Mouse (Mus musculus) heart, embryonic 14.5 days (tissue): ENCODE measurements around the gene Pik3c2g. TPM values are rescaled to one million over a fixed set of nuclear protein-coding genes. Genes with fewer than 3 reads are reported as not detected.

Experiments
- ATAC-seq: fragments of 200-750 bp; cut with Nextera tagmentation; 2 replicates; pipeline ENCODE4 v1.8.0; 2017; ENCODE audit warnings: low read depth, moderate TSS enrichment; ENCODE audit not compliant: insufficient number of reproducible peaks, insufficient read depth, low FRiP score
- H3K27ac ChIP-seq, 2 experiments: fragments of 200-500 bp in 1 of 2; fragments of 300-500 bp in 1 of 2; sonication (generic) in 1 of 2; replicated peaks in 1 of 2; 2 replicates each; pipeline ENCODE4 v1.5.1; 2012 to 2014; ENCODE audit warnings: low read depth in 2 of 2, low read length in 2 of 2, control low read depth in 1 of 2, mild to moderate bottlenecking in 1 of 2, mixed read lengths in 1 of 2; ENCODE audit not compliant: control insufficient read depth in 1 of 2, insufficient read depth in 1 of 2
- H3K27me3 ChIP-seq: fragments of 300-500 bp; sonication (generic); 2 replicates; pipeline ENCODE4 v1.6.1; 2014; ENCODE audit warnings: mild to moderate bottlenecking, low read length, control low read depth; ENCODE audit not compliant: control insufficient read depth, insufficient read depth
- H3K36me3 ChIP-seq: fragments of 300-500 bp; sonication (generic); 2 replicates; pipeline ENCODE4 v1.6.1; 2014; ENCODE audit warnings: mild to moderate bottlenecking, control low read depth, low read length, mixed read lengths; ENCODE audit not compliant: control insufficient read depth, insufficient read depth
- H3K4me1 ChIP-seq, 2 experiments: fragments of 200-500 bp in 1 of 2; fragments of 300-500 bp in 1 of 2; sonication (generic) in 1 of 2; 2 replicates each; pipeline ENCODE4 v1.6.1; 2012 to 2014; ENCODE audit warnings: low read length in 2 of 2, control low read depth in 1 of 2, mixed read lengths in 1 of 2; ENCODE audit not compliant: control insufficient read depth in 2 of 2, insufficient read depth in 2 of 2
- H3K4me2 ChIP-seq: fragments of 300-500 bp; sonication (generic); 2 replicates; pipeline ENCODE4 v1.6.1; 2014; ENCODE audit warnings: mild to moderate bottlenecking, low read length
- H3K4me3 ChIP-seq, 2 experiments: fragments of 200-500 bp in 1 of 2; fragments of 300-500 bp in 1 of 2; sonication (generic) in 1 of 2; 2 replicates each; pipeline ENCODE4 v1.5.1; 2012 to 2014; ENCODE audit warnings: low read length in 2 of 2, mild to moderate bottlenecking in 2 of 2, control low read depth in 1 of 2, low read depth in 1 of 2, moderate library complexity in 1 of 2; ENCODE audit not compliant: control insufficient read depth in 1 of 2, insufficient read depth in 1 of 2
- H3K9ac ChIP-seq: fragments of 300-500 bp; sonication (generic); 2 replicates; pipeline ENCODE4 v1.6.1; 2014; ENCODE audit warnings: mild to moderate bottlenecking, low read length
- H3K9me3 ChIP-seq: fragments of 300-500 bp; sonication (generic); 2 replicates; pipeline ENCODE4 v1.6.1; 2016; ENCODE audit warnings: low read length, control low read depth; ENCODE audit not compliant: control insufficient read depth
- WGBS: fragments of 180-500 bp; shearing (Covaris S2); extraction: QIAGEN DNeasy Blood & Tissue Kit; methylation state at CpG from one replicate; pipeline ENCODE4 v1.1.7; 2014; 5-methylcytosine and 5-hydroxymethylcytosine counted together
- polyA plus RNA-seq: library from polyadenylated mRNA; unstranded; fragments of >200 nt; fragmentation: Nextera tagmentation; extraction: Ambion mirVana; gene quantifications from 2 replicates; pipeline ENCODE4 v1.2.1, GENCODE M21; 2014

The Pik3c2g gene
- polyA plus RNA-seq, 1 experiment from 2014 or later: 0.18 TPM

DNA sequence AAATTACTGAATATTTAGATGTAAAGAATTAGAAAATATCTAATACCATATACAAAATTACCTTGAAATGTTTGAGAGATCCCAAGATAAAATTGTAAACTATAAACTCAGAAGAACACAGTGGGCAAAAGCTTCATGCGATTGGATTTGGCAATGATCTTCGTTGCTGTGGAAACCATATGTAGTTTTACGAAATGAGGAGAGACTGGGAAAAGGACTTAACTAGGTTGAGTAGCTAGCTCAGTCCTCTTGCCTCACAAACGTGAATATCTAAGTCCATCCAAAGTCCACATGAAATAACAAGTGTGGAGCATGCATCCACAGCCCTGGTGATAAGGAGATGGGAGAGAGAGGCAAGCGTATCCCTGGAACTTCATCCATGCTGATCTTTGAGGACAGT is 387.6 kb downstream of the Pik3c2g start:
- Histone ChIP-seq H3K9ac (no peak overlapping the region), H3K9me3 (no peaks in the 10 kb centered on the region), H3K27ac (no peak overlapping the region), H3K36me3 (no peaks in the 10 kb centered on the region), H3K4me2 (no peak overlapping the region), H3K4me1 (no peaks in the 10 kb centered on the region), H3K4me3 (no peak overlapping the region), H3K27me3 (no peaks in the 10 kb centered on the region)
- 83% methylated on average over 5 of the region's 5 CpGs for WGBS
- no peak for ATAC-seq

DNA sequence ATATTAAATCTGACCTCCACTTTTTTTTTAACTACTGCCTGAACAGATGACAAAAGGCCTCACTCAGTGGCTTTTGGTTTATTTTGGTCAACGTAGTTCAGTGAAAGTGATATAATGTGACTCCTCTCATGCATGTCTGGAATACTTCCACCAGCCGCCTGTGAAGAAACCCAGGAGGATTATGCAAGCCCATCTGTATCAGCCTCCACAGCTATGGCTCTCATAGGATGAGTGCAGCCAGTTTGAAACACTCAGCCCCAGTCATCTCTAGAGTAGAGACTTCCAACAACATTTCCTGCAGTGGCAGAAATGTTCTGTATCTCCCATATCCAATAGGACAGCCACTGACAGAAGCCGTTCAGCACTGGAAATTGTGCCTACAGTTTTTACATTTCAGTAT is 391.1 kb downstream of the Pik3c2g start:
- H3K27me3 ChIP-seq: no peaks in the 10 kb centered on the region
- 33% methylated on average over 3 of the region's 3 CpGs for WGBS
- H3K4me1 ChIP-seq: no peaks in the 10 kb centered on the region
- no peak for ATAC-seq
- H3K27ac ChIP-seq: no peak overlapping the region
- no peak overlapping the region for H3K4me3 ChIP-seq
- H3K9me3 ChIP-seq: no peaks in the 10 kb centered on the region
- H3K36me3 ChIP-seq: no peaks in the 10 kb centered on the region
- H3K9ac ChIP-seq: no peak overlapping the region
- no peak overlapping the region for H3K4me2 ChIP-seq

DNA sequence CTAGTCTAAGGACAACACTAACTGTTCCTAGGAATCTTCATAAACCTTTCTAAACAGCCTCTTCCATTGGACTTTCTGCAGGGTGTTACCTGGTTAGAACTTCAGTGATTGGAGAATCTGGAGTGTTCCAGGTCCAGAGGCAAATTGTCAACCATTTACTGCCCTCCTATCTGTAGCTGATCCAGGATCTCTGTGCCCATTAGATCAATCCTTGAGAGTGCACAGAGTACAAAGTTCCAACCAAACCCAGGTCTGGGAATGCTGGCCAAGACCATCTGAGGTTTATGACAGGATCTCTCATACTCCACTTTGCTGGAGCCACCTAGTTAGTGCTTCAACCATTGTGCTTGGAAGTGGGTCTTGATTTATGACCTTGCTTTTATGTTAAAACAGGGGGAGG is 394.0 kb downstream of the Pik3c2g start:
- H3K4me2 ChIP-seq: no peak overlapping the region
- no peaks in the 10 kb centered on the region for H3K4me1 ChIP-seq
- no peaks in the 10 kb centered on the region for H3K27me3 ChIP-seq
- H3K27ac ChIP-seq: no peak overlapping the region
- no peak for ATAC-seq
- no peak overlapping the region for H3K4me3 ChIP-seq
- no peak overlapping the region for H3K9ac ChIP-seq
- H3K9me3 ChIP-seq: no peaks in the 10 kb centered on the region
- no peaks in the 10 kb centered on the region for H3K36me3 ChIP-seq

DNA sequence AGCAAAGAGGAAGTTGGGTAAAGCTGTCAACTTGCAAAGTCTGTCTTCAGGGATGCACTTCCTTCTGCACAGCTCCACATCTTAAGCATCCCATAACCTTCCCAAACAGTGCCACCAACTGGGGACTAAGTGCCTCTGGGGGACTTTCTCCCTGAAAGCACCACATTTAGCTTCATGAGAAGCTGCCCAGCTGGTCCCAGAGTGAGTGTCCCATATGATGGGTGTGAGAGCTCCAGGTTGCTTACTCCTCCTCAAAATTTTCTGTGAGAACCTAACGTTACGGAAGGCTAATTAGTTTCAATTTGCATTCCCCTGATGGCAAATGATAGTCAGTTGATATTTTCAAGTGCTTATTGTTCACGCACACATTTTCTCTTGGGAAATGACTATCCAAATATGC is 397.0 kb downstream of the Pik3c2g start:
- H3K9me3 ChIP-seq: no peaks in the 10 kb centered on the region
- H3K36me3 ChIP-seq: no peaks in the 10 kb centered on the region
- no peak overlapping the region for H3K9ac ChIP-seq
- WGBS: 88% methylated on average over 3 of the region's 3 CpGs
- H3K27ac ChIP-seq: no peak overlapping the region
- no peak overlapping the region for H3K4me2 ChIP-seq
- no peaks in the 10 kb centered on the region for H3K27me3 ChIP-seq
- H3K4me1 ChIP-seq: no peaks in the 10 kb centered on the region
- no peak for ATAC-seq
- no peak overlapping the region for H3K4me3 ChIP-seq

DNA sequence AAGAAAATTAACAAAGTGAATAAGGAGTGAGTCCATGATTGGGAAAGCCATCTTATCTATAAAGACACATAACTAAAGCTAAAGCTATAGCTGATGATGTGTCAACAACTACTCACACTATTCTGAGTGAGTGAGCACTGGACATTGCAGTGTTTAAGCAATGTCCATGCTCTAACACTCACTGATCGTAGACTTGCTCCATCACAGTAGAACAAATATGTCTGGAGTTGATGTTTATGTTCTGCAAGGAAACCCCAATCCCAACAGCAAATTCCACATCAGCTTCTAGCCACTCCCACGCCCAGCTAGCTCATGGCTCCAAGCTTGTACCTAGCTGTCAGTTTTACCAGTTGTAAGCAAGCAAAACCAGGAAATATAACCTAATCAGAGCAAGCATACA is 399.5 kb downstream of the Pik3c2g start:
- ATAC-seq: no peak
- H3K36me3 ChIP-seq: no peaks in the 10 kb centered on the region
- H3K27me3 ChIP-seq: no peaks in the 10 kb centered on the region
- no peaks in the 10 kb centered on the region for H3K9me3 ChIP-seq
- no peak overlapping the region for H3K4me2 ChIP-seq
- 86% methylated on average over 2 of the region's 2 CpGs for WGBS
- H3K9ac ChIP-seq: no peak overlapping the region
- no peak overlapping the region for H3K27ac ChIP-seq
- H3K4me3 ChIP-seq: no peak overlapping the region
- no peaks in the 10 kb centered on the region for H3K4me1 ChIP-seq

DNA sequence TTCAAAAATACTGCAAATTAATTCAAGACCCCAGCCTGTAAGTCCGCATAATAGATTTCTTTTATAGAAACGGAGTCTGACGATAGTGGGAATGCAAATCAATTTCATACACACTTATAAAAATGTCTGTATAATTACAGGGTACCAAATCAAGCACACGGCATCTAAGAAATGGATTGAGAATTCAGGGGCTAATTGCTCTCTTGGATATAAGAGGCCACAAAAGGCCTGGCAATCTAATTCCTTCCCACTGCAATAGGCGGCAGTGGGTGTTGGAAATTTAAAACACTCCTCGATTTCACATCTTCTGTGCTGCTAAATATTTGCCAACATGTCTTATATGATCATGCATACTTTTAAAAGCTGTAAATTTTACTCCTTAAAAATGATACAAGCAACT is 402.1 kb downstream of the Pik3c2g start:
- WGBS: 85% methylated on average over 6 of the region's 6 CpGs
- Histone ChIP-seq H3K4me1 (no peaks in the 10 kb centered on the region), H3K36me3 (no peaks in the 10 kb centered on the region), H3K27me3 (no peaks in the 10 kb centered on the region), H3K9ac (no peak overlapping the region), H3K27ac (no peak overlapping the region), H3K4me3 (no peak overlapping the region), H3K9me3 (no peaks in the 10 kb centered on the region), H3K4me2 (no peak overlapping the region)
- ATAC-seq: no peak

DNA sequence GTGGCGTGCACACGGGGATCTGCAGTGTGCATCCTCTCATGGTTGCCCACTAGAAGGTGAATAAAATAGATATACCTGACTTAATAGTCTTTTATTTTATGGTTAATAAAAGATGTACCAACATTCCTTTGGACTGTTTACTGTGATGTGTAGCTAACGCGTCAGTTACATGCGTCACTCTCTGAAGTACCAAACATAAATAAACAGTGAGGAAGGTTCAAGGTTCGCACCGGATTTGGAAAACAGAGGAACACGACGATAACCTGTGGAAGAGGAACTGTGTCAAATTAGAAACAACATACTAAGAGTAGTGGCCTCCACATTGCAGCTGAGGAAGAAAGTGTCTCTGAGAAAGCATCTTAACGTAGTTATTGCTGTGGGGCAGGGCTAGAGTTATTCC is 402.6 kb downstream of the Pik3c2g start:
- H3K27me3 ChIP-seq: no peaks in the 10 kb centered on the region
- H3K4me3 ChIP-seq: no peak overlapping the region
- no peak for ATAC-seq
- H3K9me3 ChIP-seq: no peaks in the 10 kb centered on the region
- H3K4me2 ChIP-seq: no peak overlapping the region
- H3K27ac ChIP-seq: no peak overlapping the region
- H3K4me1 ChIP-seq: no peaks in the 10 kb centered on the region
- 83% methylated on average over 10 of the region's 10 CpGs for WGBS
- no peak overlapping the region for H3K9ac ChIP-seq
- no peaks in the 10 kb centered on the region for H3K36me3 ChIP-seq

DNA sequence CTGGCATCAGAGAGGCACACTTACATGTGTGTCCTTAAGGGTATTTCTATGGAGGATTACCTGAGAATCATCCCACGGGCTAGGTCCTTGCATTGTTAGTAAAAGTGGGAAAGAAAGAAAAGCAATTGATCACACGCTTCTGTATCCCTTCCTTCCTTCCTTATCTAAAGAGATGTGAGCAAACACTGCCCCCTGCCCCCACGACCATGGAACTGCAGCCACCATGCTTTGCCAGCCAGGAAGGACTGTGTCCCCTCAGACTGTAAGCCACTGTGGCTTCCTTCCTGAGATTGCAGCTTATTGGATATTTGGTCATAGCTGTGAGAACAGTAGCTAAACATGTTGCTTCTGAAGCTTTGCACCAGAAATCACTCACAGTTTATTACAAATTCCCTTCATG is 418.2 kb downstream of the Pik3c2g start:
- Histone ChIP-seq H3K36me3 (no peaks in the 10 kb centered on the region), H3K4me3 (no peak overlapping the region), H3K4me1 (no peaks in the 10 kb centered on the region), H3K27me3 (no peaks in the 10 kb centered on the region), H3K27ac (no peak overlapping the region), H3K9me3 (peaks cover 7% of the 10 kb centered on the region), H3K9ac (no peak overlapping the region), H3K4me2 (no peak overlapping the region)
- ATAC-seq: no peak
- WGBS: 68% methylated on average over 3 of the region's 3 CpGs
